Mouse (Mus musculus): ENCODE measurements at regions not wholly inside any gene's neighbourhood (a gene's known extent, or its start where the extent isn't known, plus 50 kb on each side); places are given as distances from the start of the nearest gene placed in this dataset.

- TF ChIP-seq HCFC1 (IDR thresholded peaks at IDR 0.05; ENCODE audit: borderline replicate concordance, insufficient read depth, low read length) (no peak), CHD2 (IDR thresholded peaks at IDR 0.05; ENCODE audit: low read depth, low read length) (no peak), MAFK (IDR thresholded peaks at IDR 0.05; ENCODE audit: insufficient read depth, low read depth, low read length) (no peak), ZC3H11A (IDR thresholded peaks at IDR 0.05; ENCODE audit: borderline replicate concordance, low read depth, low read length) (no peak), ZNF384 (IDR thresholded peaks at IDR 0.05; ENCODE audit: low read depth, low read length) (no peak)
Measured at GRCm38 (mm10) chr8:8044296-8044695, 616.7 kb downstream of the Efnb2 start.

Data from ES-E14 (cell line).